9 mouse cellular contexts compared by ENCODE assay signal in the genomic region with DNA sequence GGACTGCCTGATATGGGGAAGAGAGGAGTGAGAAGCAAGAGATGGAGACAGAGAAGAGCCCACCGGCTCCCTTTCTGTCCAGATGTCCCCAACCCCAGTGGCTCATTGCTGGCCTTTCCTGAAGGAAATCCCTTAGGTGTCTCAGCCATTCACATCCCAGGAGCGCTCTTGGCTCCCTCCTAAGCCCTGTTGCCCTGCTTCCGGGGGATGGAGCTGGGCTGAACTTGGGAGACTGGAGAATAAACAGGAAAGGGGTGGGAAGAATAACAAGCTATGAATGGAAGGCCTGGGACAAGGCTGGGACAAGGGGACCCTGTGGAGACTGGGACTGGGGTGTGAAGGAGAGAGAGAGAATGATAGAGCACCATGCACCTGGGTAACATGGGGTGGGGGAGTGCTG. TPM values are rescaled to one million over a fixed set of nuclear protein-coding genes. Genes with fewer than 3 reads are reported as not detected.
DNase-seq lines count a peak whose midpoint lies in the region; ATAC-seq lines count a peak whose summit lies in the region.
"Had no signal": no experiment of that assay in that cellular context is flagged by ENCODE, and none has a peak within 500 bp of the region (broad histone marks: within the 10 kb centered on the region; RNA-seq: fewer than 3 reads in every experiment).

No protein-coding gene starts in this region.

- DNase-seq in neural tube, embryonic 11.5 days (ENCODE audit: low spot score): peak; percentile 5
- DNase-seq in neural tube, embryonic 10.5 days (ENCODE audit: extremely low spot score, low spot score): no peak
- DNase-seq in hindbrain, embryonic 11.5 days (ENCODE audit: low spot score): no peak
- no peak for DNase-seq in urinary bladder, adult 2 months (ENCODE audit: low spot score)
- no peak for DNase-seq in embryo, embryonic 10.5 days (ENCODE audit: low spot score)
- no peak for DNase-seq in urinary bladder, postnatal 25 days (ENCODE audit: low spot score)

- no peaks in the 10 kb centered on the region for H3K36me3 ChIP-seq in neural tube, embryonic 11.5 days (ENCODE audit: control insufficient read depth, insufficient read depth, low read length)
- H3K36me3 ChIP-seq in hindbrain, embryonic 11.5 days (ENCODE audit: control insufficient read depth, insufficient read depth, low read length): no peaks in the 10 kb centered on the region
- H3K36me3 ChIP-seq in limb, embryonic 13.5 days: no peaks in the 10 kb centered on the region
- no peaks in the 10 kb centered on the region for H3K36me3 ChIP-seq in stomach, embryonic 15.5 days

- no peaks in the 10 kb centered on the region for H3K4me1 ChIP-seq in neural tube, embryonic 11.5 days (ENCODE audit: control insufficient read depth, insufficient read depth, low read length)
- peaks cover 3% of the 10 kb centered on the region; the same call in 1 of the 2 replicates for H3K4me1 ChIP-seq in hindbrain, embryonic 11.5 days (replicated peaks; ENCODE audit: control insufficient read depth, insufficient read depth, low read length)
- peaks cover 20% of the 10 kb centered on the region for H3K4me1 ChIP-seq in limb, embryonic 13.5 days
- peaks cover 9% of the 10 kb centered on the region; the same call in 1 of the 2 replicates for H3K4me1 ChIP-seq in stomach, embryonic 15.5 days

- H3K4me2 ChIP-seq in neural tube, embryonic 11.5 days (ENCODE audit: low read depth): no peak overlapping the region
- H3K4me2 ChIP-seq in hindbrain, embryonic 11.5 days (replicated peaks; ENCODE audit: low read depth, low read length): no peak overlapping the region
- H3K4me2 ChIP-seq in limb, embryonic 13.5 days (replicated peaks): peak overlapping the region; percentile 30
- H3K4me2 ChIP-seq in stomach, embryonic 15.5 days: peak overlapping the region; percentile 34

- ATAC-seq in neural tube, embryonic 11.5 days (ENCODE audit: insufficient read depth, low FRiP score, low TSS enrichment): no peak
- no peak for ATAC-seq in hindbrain, embryonic 11.5 days (ENCODE audit: low FRiP score)
- ATAC-seq in limb, embryonic 13.5 days (ENCODE audit: low FRiP score, low read depth): no peak
- ATAC-seq in stomach, embryonic 15.5 days (ENCODE audit: insufficient read depth, low FRiP score, low read depth): no peak
- ATAC-seq: Patski had no signal

- H3K27ac ChIP-seq in neural tube, embryonic 11.5 days (ENCODE audit: low read depth, low read length): peak overlapping the region; percentile 6; the same call in 1 of the 2 replicates
- no peak overlapping the region for H3K27ac ChIP-seq in hindbrain, embryonic 11.5 days (ENCODE audit: low read depth, low read length)
- H3K27ac ChIP-seq in limb, embryonic 13.5 days: no peak overlapping the region
- peak overlapping the region; percentile 63 for H3K27ac ChIP-seq in stomach, embryonic 15.5 days

- 42% methylated on average over 3 of the region's 3 CpGs for WGBS in neural tube, embryonic 11.5 days
- WGBS in hindbrain, embryonic 11.5 days: 54% methylated on average over 3 of the region's 3 CpGs
- 24% methylated on average over 3 of the region's 3 CpGs for WGBS in limb, embryonic 13.5 days
- 54% methylated on average over 3 of the region's 3 CpGs for WGBS in stomach, embryonic 15.5 days

- no peaks in the 10 kb centered on the region for H3K9me3 ChIP-seq in neural tube, embryonic 11.5 days (ENCODE audit: control insufficient read depth, low read length)
- no peaks in the 10 kb centered on the region for H3K9me3 ChIP-seq in hindbrain, embryonic 11.5 days (ENCODE audit: control insufficient read depth, low read length)
- H3K9me3 ChIP-seq in limb, embryonic 13.5 days: no peaks in the 10 kb centered on the region
- no peaks in the 10 kb centered on the region for H3K9me3 ChIP-seq in stomach, embryonic 15.5 days

- H3K4me3 ChIP-seq in neural tube, embryonic 11.5 days (ENCODE audit: low read depth, low read length): no peak overlapping the region
- no peak overlapping the region for H3K4me3 ChIP-seq in hindbrain, embryonic 11.5 days (ENCODE audit: low read depth, low read length)
- H3K4me3 ChIP-seq in limb, embryonic 13.5 days: no peak overlapping the region
- 0 out of 2 replicates have a peak overlapping the region, but pooled peaks have one; percentile 12 for H3K4me3 ChIP-seq in stomach, embryonic 15.5 days (replicated peaks)

- H3K27me3 ChIP-seq in neural tube, embryonic 11.5 days (ENCODE audit: control insufficient read depth, insufficient read depth, low read length): no peaks in the 10 kb centered on the region
- H3K27me3 ChIP-seq in hindbrain, embryonic 11.5 days (ENCODE audit: control insufficient read depth, insufficient read depth, low read length): 0 out of 2 replicates have a peak, but pooled peaks cover 2% of the 10 kb centered on the region
- peaks cover 10% of the 10 kb centered on the region; the same call in 1 of the 2 replicates for H3K27me3 ChIP-seq in limb, embryonic 13.5 days
- H3K27me3 ChIP-seq in stomach, embryonic 15.5 days (replicated peaks): no peaks in the 10 kb centered on the region

- no peak overlapping the region for H3K9ac ChIP-seq in neural tube, embryonic 11.5 days (ENCODE audit: low read length)
- H3K9ac ChIP-seq in hindbrain, embryonic 11.5 days (ENCODE audit: low read depth, low read length): peak overlapping the region; percentile 47; the same call in 1 of the 2 replicates
- 0 out of 2 replicates have a peak overlapping the region, but pooled peaks have one; percentile 15 for H3K9ac ChIP-seq in limb, embryonic 13.5 days
- no peak overlapping the region for H3K9ac ChIP-seq in stomach, embryonic 15.5 days

RNA-seq across cellular contexts. Expression of gene Notch4, which starts 0.7 kb away (rescaled TPM):
- 11.0 and 13.1 TPM in 2 replicates for polyA plus RNA-seq in neural tube, embryonic 11.5 days (2014; fragmentation: Nextera tagmentation; extraction: Ambion mirVana)
- 9.6 and 11.6 TPM in 2 replicates for polyA plus RNA-seq in hindbrain, embryonic 11.5 days (2014; fragmentation: Nextera tagmentation; extraction: Ambion mirVana)
- polyA plus RNA-seq in limb, embryonic 13.5 days (2015; fragmentation: Nextera tagmentation; extraction: Ambion mirVana): 4.8 and 5.3 TPM in 2 replicates
- polyA plus RNA-seq in stomach, embryonic 15.5 days (2015; fragmentation: Nextera tagmentation; extraction: Ambion mirVana): 5.8 and 7.9 TPM in 2 replicates
- 3.2 and 5.5 TPM in 2 replicates for polyA plus RNA-seq in urinary bladder, adult 2 months (2012; rRNA removed)

RNA-seq across cellular contexts. Expression of gene Gpsm3, which starts 24.8 kb away (rescaled TPM):
- 4.0 and 5.1 TPM in 2 replicates for polyA plus RNA-seq in neural tube, embryonic 11.5 days (2014; fragmentation: Nextera tagmentation; extraction: Ambion mirVana)
- polyA plus RNA-seq in hindbrain, embryonic 11.5 days (2014; fragmentation: Nextera tagmentation; extraction: Ambion mirVana): 3.2 and 5.9 TPM in 2 replicates
- polyA plus RNA-seq in limb, embryonic 13.5 days (2015; fragmentation: Nextera tagmentation; extraction: Ambion mirVana): 4.0 and 5.8 TPM in 2 replicates
- 10.2 and 11.9 TPM in 2 replicates for polyA plus RNA-seq in stomach, embryonic 15.5 days (2015; fragmentation: Nextera tagmentation; extraction: Ambion mirVana)
- polyA plus RNA-seq in urinary bladder, adult 2 months (2012; rRNA removed): 9.5 and 12.6 TPM in 2 replicates

RNA-seq across cellular contexts. Expression of gene Pbx2, which starts 26.3 kb away (rescaled TPM):
- polyA plus RNA-seq in neural tube, embryonic 11.5 days (2014; fragmentation: Nextera tagmentation; extraction: Ambion mirVana): 17.0 and 17.3 TPM in 2 replicates
- 16.6 and 17.3 TPM in 2 replicates for polyA plus RNA-seq in hindbrain, embryonic 11.5 days (2014; fragmentation: Nextera tagmentation; extraction: Ambion mirVana)
- polyA plus RNA-seq in limb, embryonic 13.5 days (2015; fragmentation: Nextera tagmentation; extraction: Ambion mirVana): 17.6 and 18.9 TPM in 2 replicates
- polyA plus RNA-seq in stomach, embryonic 15.5 days (2015; fragmentation: Nextera tagmentation; extraction: Ambion mirVana): 8.5 and 9.2 TPM in 2 replicates
- 55.2 and 58.1 TPM in 2 replicates for polyA plus RNA-seq in urinary bladder, adult 2 months (2012; rRNA removed)

RNA-seq across cellular contexts. Expression of gene Ager, which starts 32.9 kb away (rescaled TPM):
- polyA plus RNA-seq in neural tube, embryonic 11.5 days (2014; fragmentation: Nextera tagmentation; extraction: Ambion mirVana): 2.3 and 2.4 TPM in 2 replicates
- 1.7 and 2.2 TPM in 2 replicates for polyA plus RNA-seq in hindbrain, embryonic 11.5 days (2014; fragmentation: Nextera tagmentation; extraction: Ambion mirVana)
- 3.5 TPM in 2 replicates for polyA plus RNA-seq in limb, embryonic 13.5 days (2015; fragmentation: Nextera tagmentation; extraction: Ambion mirVana)
- 3.1 and 3.5 TPM in 2 replicates for polyA plus RNA-seq in stomach, embryonic 15.5 days (2015; fragmentation: Nextera tagmentation; extraction: Ambion mirVana)
- polyA plus RNA-seq in urinary bladder, adult 2 months (2012; rRNA removed): 5.1 and 6.1 TPM in 2 replicates

RNA-seq across cellular contexts. Expression of gene Rnf5, which starts 38.7 kb away (rescaled TPM):
- polyA plus RNA-seq in neural tube, embryonic 11.5 days (2014; fragmentation: Nextera tagmentation; extraction: Ambion mirVana): 177 and 187 TPM in 2 replicates
- 175 and 182 TPM in 2 replicates for polyA plus RNA-seq in hindbrain, embryonic 11.5 days (2014; fragmentation: Nextera tagmentation; extraction: Ambion mirVana)
- polyA plus RNA-seq in limb, embryonic 13.5 days (2015; fragmentation: Nextera tagmentation; extraction: Ambion mirVana): 133 and 135 TPM in 2 replicates
- 130 and 142 TPM in 2 replicates for polyA plus RNA-seq in stomach, embryonic 15.5 days (2015; fragmentation: Nextera tagmentation; extraction: Ambion mirVana)
- polyA plus RNA-seq in urinary bladder, adult 2 months (2012; rRNA removed): 82.7 and 91.4 TPM in 2 replicates

Comparison
In these comparisons a context has a peak if more than half of its experiments do, and no peak if none do; other contexts are left out.
1. H3K27ac ChIP-seq: peak in neural tube, embryonic 11.5 days (single experiment) and stomach, embryonic 15.5 days (single experiment); none in hindbrain, embryonic 11.5 days (single experiment) and limb, embryonic 13.5 days (single experiment).
2. H3K4me2 ChIP-seq: peak in limb, embryonic 13.5 days (single experiment) and stomach, embryonic 15.5 days (single experiment); none in neural tube, embryonic 11.5 days (single experiment) and hindbrain, embryonic 11.5 days (single experiment).
3. H3K9ac ChIP-seq: peak in hindbrain, embryonic 11.5 days (single experiment) and limb, embryonic 13.5 days (single experiment); none in neural tube, embryonic 11.5 days (single experiment) and stomach, embryonic 15.5 days (single experiment).